Comparison of ENCODE assay signal across 15 mouse cellular contexts in genomic region chr2:37423671-37424070, GRCm38 (mm10). TPM values are rescaled to one million over a fixed set of nuclear protein-coding genes. Genes with fewer than 3 reads are reported as not detected.
DNase-seq lines count a peak whose midpoint lies in the region; ATAC-seq and TF ChIP-seq lines count a peak whose summit lies in the region.
"Had no signal": no experiment of that assay in that cellular context is flagged by ENCODE, and none has a peak within 500 bp of the region (broad histone marks: within the 10 kb centered on the region; RNA-seq: fewer than 3 reads in every experiment).

No protein-coding gene starts in this region.

- DNase-seq in CD4-positive, CD25-positive, alpha-beta regulatory T cell, adult 2 months (ENCODE audit: low read depth, low spot score) = peak; percentile 28
- DNase-seq in liver, postnatal 0 days = no peak
- peak; percentile 56 for DNase-seq in MEL (ENCODE audit: low read depth, low spot score)
- peak; percentile 47 for DNase-seq in induced T-regulatory cell, adult 2 months (ENCODE audit: low read depth)
- DNase-seq in spleen, adult 12 weeks (ENCODE audit: low spot score) = no peak
- DNase-seq: adrenal gland, postnatal 14 days; gastrocnemius, postnatal 25 days; kidney, postnatal 25 days; lung, embryonic 14.5 days; thymus, postnatal 4 days had no signal

- H3K79me2 ChIP-seq in MEL (ENCODE audit: control insufficient read depth, insufficient read depth, low read length, poor library complexity) = peaks cover 21% of the 10 kb centered on the region

- H3K4me3 ChIP-seq in liver, embryonic 16.5 days (ENCODE audit: low read depth, low read length) = no peak overlapping the region
- no peak overlapping the region for H3K4me3 ChIP-seq in liver, postnatal 0 days (ENCODE audit: low read depth, low read length)
- no peak overlapping the region; a peak in 1 of 4 replicates for H3K4me3 ChIP-seq in MEL (ENCODE audit: control insufficient read depth in 1 of 2, insufficient read depth in 1 of 2, low read depth in 2 of 2, low read length in 2 of 2)

- no peak overlapping the region for H3K27ac ChIP-seq in liver, embryonic 16.5 days (ENCODE audit: low read length)
- H3K27ac ChIP-seq in liver, postnatal 0 days (ENCODE audit: low read depth) = no peak overlapping the region
- H3K27ac ChIP-seq in MEL (ENCODE audit: control insufficient read depth, low read depth, low read length) = no peak overlapping the region

- no peaks in the 10 kb centered on the region for H3K9me3 ChIP-seq in liver, embryonic 16.5 days (replicated peaks; ENCODE audit: control insufficient read depth, low read length)
- H3K9me3 ChIP-seq in liver, postnatal 0 days (ENCODE audit: low read length) = no peaks in the 10 kb centered on the region
- H3K9me3 ChIP-seq in MEL (replicated peaks; ENCODE audit: insufficient read depth, low read length) = no peaks in the 10 kb centered on the region
- H3K9me3 ChIP-seq: heart, embryonic 13.5 days; intestine, embryonic 15.5 days had no signal

- TF ChIP-seq RAD21 in MEL (IDR thresholded peaks at IDR 0.05; ENCODE audit: low read depth, low read length) = no peak

- no peak for TF ChIP-seq CTCF in liver, postnatal 0 days (IDR thresholded peaks at IDR 0.05; ENCODE audit: low read depth)
- TF ChIP-seq CTCF in MEL (IDR thresholded peaks at IDR 0.05 in 2 of 3, conservative IDR thresholded peaks at IDR 0.05 in 1 of 3; ENCODE audit: control insufficient read depth in 1 of 3, insufficient read depth in 1 of 3, low read depth in 2 of 3, low read length in 3 of 3, poor library complexity in 1 of 3, severe bottlenecking in 1 of 3) = no peak

- ATAC-seq in CD4-positive, CD25-positive, alpha-beta regulatory T cell, adult 4 months = no peak
- no peak for ATAC-seq in liver, embryonic 16.5 days (ENCODE audit: low read depth)
- no peak for ATAC-seq in liver, postnatal 0 days
- ATAC-seq in megakaryocyte-erythroid progenitor cell, adult 5-6 weeks (replicated peaks; ENCODE audit: low FRiP score, low TSS enrichment, poor library complexity, severe bottlenecking) = no peak

- H3K4me1 ChIP-seq in liver, embryonic 16.5 days (ENCODE audit: control insufficient read depth, low read depth, low read length) = peaks cover 8% of the 10 kb centered on the region
- peaks cover 8% of the 10 kb centered on the region for H3K4me1 ChIP-seq in liver, postnatal 0 days (ENCODE audit: insufficient read depth)
- peaks cover 5 to 6% of the 10 kb centered on the region in 2 experiments for H3K4me1 ChIP-seq in MEL (ENCODE audit: control insufficient read depth in 1 of 2, insufficient read depth in 2 of 2, low read length in 2 of 2)
- H3K4me1 ChIP-seq: intestine, embryonic 15.5 days had no signal

- TF ChIP-seq POLR2A in MEL (IDR thresholded peaks at IDR 0.05; ENCODE audit: control insufficient read depth in 1 of 2, insufficient read depth in 1 of 2, low read depth in 1 of 2, low read length in 2 of 2, poor library complexity in 1 of 2) = no peak

- no peak for TF ChIP-seq EP300 in liver, postnatal 0 days (IDR thresholded peaks at IDR 0.05; ENCODE audit: low read depth)
- TF ChIP-seq EP300 in MEL (IDR thresholded peaks at IDR 0.05; ENCODE audit: low read depth in 1 of 2, low read length in 2 of 2) = no peak

- H3K9ac ChIP-seq in liver, embryonic 16.5 days (ENCODE audit: low read depth, low read length) = no peak overlapping the region
- H3K9ac ChIP-seq in liver, postnatal 0 days (replicated peaks) = no peak overlapping the region
- no peak overlapping the region for H3K9ac ChIP-seq in MEL (ENCODE audit: control insufficient read depth, low read depth, low read length, poor library complexity, severe bottlenecking)

- WGBS in liver, embryonic 16.5 days (ENCODE audit: insufficient replicate concordance) = 34% methylated on average over 3 of the region's 3 CpGs
- WGBS in liver, postnatal 0 days (ENCODE audit: insufficient replicate concordance) = 33% methylated on average over 3 of the region's 3 CpGs

- H3K4me2 ChIP-seq in liver, embryonic 16.5 days (ENCODE audit: low read depth, low read length) = 0 out of 2 replicates have a peak overlapping the region, but pooled peaks have one; percentile 17
- H3K4me2 ChIP-seq in liver, postnatal 0 days (ENCODE audit: low read depth, low read length) = no peak overlapping the region

- peaks cover 3% of the 10 kb centered on the region for H3K36me3 ChIP-seq in liver, embryonic 16.5 days (ENCODE audit: control insufficient read depth, insufficient read depth)
- peaks cover 8% of the 10 kb centered on the region; the same call in 1 of the 2 replicates for H3K36me3 ChIP-seq in liver, postnatal 0 days (replicated peaks; ENCODE audit: insufficient read depth, low read length)
- H3K36me3 ChIP-seq in MEL (ENCODE audit: control insufficient read depth in 1 of 2, insufficient read depth in 2 of 2, low read length in 2 of 2) = peaks cover 4 to 41% of the 10 kb centered on the region in 2 experiments
- H3K36me3 ChIP-seq: intestine, embryonic 15.5 days had no signal

- H3K27me3 ChIP-seq in liver, embryonic 16.5 days (ENCODE audit: control insufficient read depth, insufficient read depth, low read depth, low read length) = no peaks in the 10 kb centered on the region
- no peaks in the 10 kb centered on the region for H3K27me3 ChIP-seq in liver, postnatal 0 days (ENCODE audit: insufficient read depth, low read length)
- no peaks in the 10 kb centered on the region for H3K27me3 ChIP-seq in MEL (ENCODE audit: control insufficient read depth in 1 of 2, insufficient read depth in 2 of 2, low read length in 2 of 2)
- H3K27me3 ChIP-seq: heart, embryonic 13.5 days; intestine, embryonic 15.5 days had no signal

TF ChIP-seq in MEL, 35 proteins besides CTCF, POLR2A, EP300 and RAD21:
- TF ChIP-seq TAL1 (IDR thresholded peaks at IDR 0.05; ENCODE audit: low read length) (no peak), ZC3H11A (IDR thresholded peaks at IDR 0.05; ENCODE audit: low read depth, low read length) (no peak), RCOR1 (IDR thresholded peaks at IDR 0.05; ENCODE audit: low read depth, low read length) (no peak), MAFK (IDR thresholded peaks at IDR 0.05; ENCODE audit: borderline replicate concordance, low read depth, low read length) (no peak), UBTF (IDR thresholded peaks at IDR 0.05; ENCODE audit: borderline replicate concordance, insufficient read depth, low read depth, low read length) (no peak), GABPA (IDR thresholded peaks at IDR 0.05; ENCODE audit: low read depth, low read length) (no peak), CHD2 (IDR thresholded peaks at IDR 0.05; ENCODE audit: low read length) (no peak), KAT2A (conservative IDR thresholded peaks at IDR 0.05; ENCODE audit: low read depth, low read length) (no peak), ETS1 (IDR thresholded peaks at IDR 0.05; ENCODE audit: low read depth, low read length) (no peak), ZKSCAN1 (IDR thresholded peaks at IDR 0.05; ENCODE audit: low read depth, low read length) (no peak)

RNA-seq across cellular contexts. Expression of gene Rc3h2, which starts 1.0 kb away (rescaled TPM):
- polyA plus RNA-seq in CD4-positive, CD25-positive, alpha-beta regulatory T cell, adult 4 months (2017; shearing (Covaris generic)) = 10 to 100 TPM; 24.3 to 27.3 TPM
- polyA plus RNA-seq in liver, embryonic 16.5 days (2015; fragmentation: Nextera tagmentation; extraction: Ambion mirVana) = 4.2 and 4.6 TPM in 2 replicates
- 2.7 and 3.0 TPM in 2 replicates for polyA plus RNA-seq in liver, postnatal 0 days (2015; fragmentation: Nextera tagmentation; extraction: Ambion mirVana)
- 9.8 and 10.5 TPM in 2 replicates for total RNA-seq in MEL (2012; rRNA removed)
- 10 to 100 TPM in 1 of 2 experiments, 1 to 10 TPM in 1; 4.1 to 43.5 TPM for polyA plus RNA-seq in MEL (2012; ENCODE audit: insufficient read depth in 1 of 2, insufficient read length in 2 of 2, low read depth in 1 of 2, low replicate concordance in 2 of 2, missing spikeins in 1 of 2)
- 37.6 and 40.7 TPM in 2 replicates for total RNA-seq in megakaryocyte-erythroid progenitor cell, adult 5-6 weeks (2014; fragmentation: Nextera tagmentation)
- total RNA-seq in megakaryocyte-erythroid progenitor cell, adult 5-6 weeks (2017) = 23.6 and 33.5 TPM in 2 replicates

RNA-seq across cellular contexts. Expression of gene Zbtb26, which starts 19.3 kb away (rescaled TPM):
- polyA plus RNA-seq in CD4-positive, CD25-positive, alpha-beta regulatory T cell, adult 4 months (2017; shearing (Covaris generic)) = 1 to 10 TPM; 4.1 to 4.3 TPM
- polyA plus RNA-seq in liver, embryonic 16.5 days (2015; fragmentation: Nextera tagmentation; extraction: Ambion mirVana) = 1.8 TPM in 2 replicates
- polyA plus RNA-seq in liver, postnatal 0 days (2015; fragmentation: Nextera tagmentation; extraction: Ambion mirVana) = 0.83 and 1.4 TPM in 2 replicates
- total RNA-seq in MEL (2012; rRNA removed) = 4.6 and 5.0 TPM in 2 replicates
- polyA plus RNA-seq in MEL (2012; ENCODE audit: insufficient read depth in 1 of 2, insufficient read length in 2 of 2, low read depth in 1 of 2, low replicate concordance in 2 of 2, missing spikeins in 1 of 2) = 1 to 10 TPM in 1 of 2 experiments, not detected in 1; 4.2 TPM
- total RNA-seq in megakaryocyte-erythroid progenitor cell, adult 5-6 weeks (2014; fragmentation: Nextera tagmentation) = 10.7 and 11.8 TPM in 2 replicates
- total RNA-seq in megakaryocyte-erythroid progenitor cell, adult 5-6 weeks (2017) = 8.7 and 13.7 TPM in 2 replicates

RNA-seq across cellular contexts. Expression of gene Zbtb6, which starts 19.3 kb away (rescaled TPM):
- 1 to 10 TPM; 5.2 to 5.3 TPM for polyA plus RNA-seq in CD4-positive, CD25-positive, alpha-beta regulatory T cell, adult 4 months (2017; shearing (Covaris generic))
- 2.9 and 3.1 TPM in 2 replicates for polyA plus RNA-seq in liver, embryonic 16.5 days (2015; fragmentation: Nextera tagmentation; extraction: Ambion mirVana)
- 1.3 and 1.4 TPM in 2 replicates for polyA plus RNA-seq in liver, postnatal 0 days (2015; fragmentation: Nextera tagmentation; extraction: Ambion mirVana)
- 7.4 and 8.7 TPM in 2 replicates for total RNA-seq in MEL (2012; rRNA removed)
- polyA plus RNA-seq in MEL (2012; ENCODE audit: insufficient read depth in 1 of 2, insufficient read length in 2 of 2, low read depth in 1 of 2, low replicate concordance in 2 of 2, missing spikeins in 1 of 2) = 1 to 10 TPM in 1 of 2 experiments, not detected in 1; 5.3 TPM
- total RNA-seq in megakaryocyte-erythroid progenitor cell, adult 5-6 weeks (2014; fragmentation: Nextera tagmentation) = 11.4 and 12.4 TPM in 2 replicates
- 29.2 and 30.6 TPM in 2 replicates for total RNA-seq in megakaryocyte-erythroid progenitor cell, adult 5-6 weeks (2017)

RNA-seq across cellular contexts. Expression of gene Rabgap1, which starts 19.4 kb away (rescaled TPM):
- polyA plus RNA-seq in CD4-positive, CD25-positive, alpha-beta regulatory T cell, adult 4 months (2017; shearing (Covaris generic)) = 10 to 100 TPM; 42.1 to 56.4 TPM
- polyA plus RNA-seq in liver, embryonic 16.5 days (2015; fragmentation: Nextera tagmentation; extraction: Ambion mirVana) = 7.2 TPM in 2 replicates
- polyA plus RNA-seq in liver, postnatal 0 days (2015; fragmentation: Nextera tagmentation; extraction: Ambion mirVana) = 5.6 and 6.2 TPM in 2 replicates
- total RNA-seq in MEL (2012; rRNA removed) = 10.5 and 12.6 TPM in 2 replicates
- 10 to 100 TPM; 12.9 to 49.8 TPM for polyA plus RNA-seq in MEL (2012; ENCODE audit: insufficient read depth in 1 of 2, insufficient read length in 2 of 2, low read depth in 1 of 2, low replicate concordance in 2 of 2, missing spikeins in 1 of 2)
- 25.0 and 28.0 TPM in 2 replicates for total RNA-seq in megakaryocyte-erythroid progenitor cell, adult 5-6 weeks (2014; fragmentation: Nextera tagmentation)
- 39.7 and 49.2 TPM in 2 replicates for total RNA-seq in megakaryocyte-erythroid progenitor cell, adult 5-6 weeks (2017)

Comparison
In these comparisons a context has a peak if more than half of its experiments do, and no peak if none do; other contexts are left out.
1. DNase-seq: peak in CD4-positive, CD25-positive, alpha-beta regulatory T cell, adult 2 months (single experiment), MEL (single experiment) and induced T-regulatory cell, adult 2 months (single experiment); none in liver, postnatal 0 days (single experiment) and spleen, adult 12 weeks (single experiment).